Mouse (Mus musculus) embryonic facial prominence, embryonic 11.5 days (tissue): ENCODE data around the gene Sfxn2. TPM values are rescaled to one million over a fixed set of nuclear protein-coding genes. Genes with fewer than 3 reads are reported as not detected.

ENCODE experiments used
- ATAC-seq: fragments of 200-750 bp; cut with Nextera tagmentation; replicated peaks from 2 replicates; pipeline ENCODE4 v1.8.0; 2017; ENCODE audit warnings: low read depth; ENCODE audit not compliant: insufficient number of reproducible peaks, low FRiP score, low TSS enrichment
- DNase-seq: peaks from one replicate; pipeline ENCODE4 v3.0.0-alpha.2; 2015; ENCODE audit warnings: low spot score
- H3K27ac ChIP-seq: fragments of 300-500 bp; sonication (generic); replicated peaks from 2 replicates; pipeline ENCODE4 v1.5.1; 2014; ENCODE audit warnings: mild to moderate bottlenecking, low read depth, low read length, control low read depth
- H3K27me3 ChIP-seq: fragments of 300-500 bp; sonication (generic); 2 replicates; pipeline ENCODE4 v1.6.1; 2014; ENCODE audit warnings: mild to moderate bottlenecking, low read length, moderate library complexity, mixed read lengths; ENCODE audit not compliant: control insufficient read depth, insufficient read depth
- H3K36me3 ChIP-seq: fragments of 300-500 bp; sonication (generic); replicated peaks from 2 replicates; pipeline ENCODE4 v1.6.1; 2014; ENCODE audit warnings: low read depth, mild to moderate bottlenecking, low read length, moderate library complexity, mixed read lengths; ENCODE audit not compliant: control insufficient read depth, insufficient read depth
- H3K4me1 ChIP-seq: fragments of 300-500 bp; sonication (generic); 2 replicates; pipeline ENCODE4 v1.6.1; 2014; ENCODE audit warnings: low read length, mixed read lengths; ENCODE audit not compliant: control insufficient read depth, insufficient read depth
- H3K4me2 ChIP-seq: fragments of 300-500 bp; sonication (generic); 2 replicates; pipeline ENCODE4 v1.6.1; 2014; ENCODE audit warnings: low read depth, mild to moderate bottlenecking, control low read depth, low read length, moderate library complexity
- H3K4me3 ChIP-seq: fragments of 300-500 bp; sonication (generic); 2 replicates; pipeline ENCODE4 v1.5.1; 2014; ENCODE audit warnings: low read depth, low read length, control low read depth
- H3K9ac ChIP-seq: fragments of 300-500 bp; sonication (generic); replicated peaks from 2 replicates; pipeline ENCODE4 v1.6.1; 2014; ENCODE audit warnings: mild to moderate bottlenecking, control low read depth, low read length
- H3K9me3 ChIP-seq: fragments of 300-500 bp; sonication (generic); replicated peaks from 2 replicates; pipeline ENCODE4 v1.6.1; 2016; ENCODE audit warnings: mild to moderate bottlenecking, low read length, inconsistent platforms, mixed read lengths; ENCODE audit not compliant: control insufficient read depth
- WGBS: fragments of 180-500 bp; shearing (Covaris S2); extraction: QIAGEN DNeasy Blood & Tissue Kit; methylation state at CpG from one replicate; pipeline ENCODE4 v1.1.7; 2014; 5-methylcytosine and 5-hydroxymethylcytosine counted together
- polyA plus RNA-seq: library from polyadenylated mRNA; unstranded; fragments of >200 nt; fragmentation: Nextera tagmentation; extraction: Ambion mirVana; gene quantifications from 2 replicates; pipeline ENCODE4 v1.2.1, GENCODE M21; 2014

Gene Sfxn2
- polyA plus RNA-seq, 1 experiment from 2014 or later: 13.6 TPM

GRCm38 (mm10) chr19:46534542-46535098 lies 38.5 kb upstream of the Sfxn2 start:
- 62% methylated on average over 6 of the region's 6 CpGs for WGBS

GRCm38 (mm10) chr19:46537357-46537756 lies 35.8 kb upstream of the Sfxn2 start:
- H3K4me2 ChIP-seq: no peak overlapping the region
- no peak overlapping the region for H3K27ac ChIP-seq
- H3K27me3 ChIP-seq: no peaks in the 10 kb centered on the region
- no peaks in the 10 kb centered on the region for H3K9me3 ChIP-seq
- no peak for ATAC-seq
- WGBS: 92% methylated on average over 9 of the region's 9 CpGs
- H3K4me1 ChIP-seq: peaks cover 3% of the 10 kb centered on the region
- H3K36me3 ChIP-seq: no peaks in the 10 kb centered on the region
- no peak overlapping the region for H3K9ac ChIP-seq
- H3K4me3 ChIP-seq: no peak overlapping the region
- DNase-seq: no peak

More at GRCm38 (mm10) chr19:46534542-46535098, 38.5 kb upstream of the Sfxn2 start:
- Histone ChIP-seq H3K27me3 (no peaks in the 10 kb centered on the region), H3K36me3 (no peaks in the 10 kb centered on the region), H3K9me3 (no peaks in the 10 kb centered on the region), H3K4me3 (no peak overlapping the region), H3K4me2 (no peak overlapping the region), H3K27ac (no peak overlapping the region), H3K9ac (no peak overlapping the region), H3K4me1 (peaks cover 26% of the 10 kb centered on the region)
- DNase-seq (no peak), ATAC-seq (no peak)

GRCm38 (mm10) chr19:46538213-46538612 lies 35.0 kb upstream of the Sfxn2 start:
- H3K9ac ChIP-seq: no peak overlapping the region
- DNase-seq (no peak), ATAC-seq (no peak)
- no peak overlapping the region for H3K4me2 ChIP-seq
- H3K4me3 ChIP-seq: no peak overlapping the region
- no peaks in the 10 kb centered on the region for H3K9me3 ChIP-seq
- WGBS: 87% methylated on average over 6 of the region's 6 CpGs
- no peaks in the 10 kb centered on the region for H3K27me3 ChIP-seq
- H3K4me1 ChIP-seq: peaks cover 2% of the 10 kb centered on the region; the same call in 1 of the 2 replicates
- H3K27ac ChIP-seq: no peak overlapping the region
- 0 out of 2 replicates have a peak, but pooled peaks cover 4% of the 10 kb centered on the region for H3K36me3 ChIP-seq

- H3K4me2 ChIP-seq: no peak overlapping the region
- H3K27ac ChIP-seq: no peak overlapping the region
- DNase-seq (no peak), ATAC-seq (no peak)
- 0 out of 2 replicates have a peak, but pooled peaks cover 4% of the 10 kb centered on the region for H3K36me3 ChIP-seq
- H3K4me1 ChIP-seq: no peaks in the 10 kb centered on the region
- no peak overlapping the region for H3K4me3 ChIP-seq
- no peaks in the 10 kb centered on the region for H3K9me3 ChIP-seq
- H3K27me3 ChIP-seq: no peaks in the 10 kb centered on the region
- H3K9ac ChIP-seq: no peak overlapping the region
- 84% methylated on average over 8 of the region's 8 CpGs for WGBS
Measured at GRCm38 (mm10) chr19:46542750-46543149, 30.4 kb upstream of the Sfxn2 start.

- 89% methylated on average over 6 of the region's 6 CpGs for WGBS
- Histone ChIP-seq H3K4me3 (no peak overlapping the region), H3K36me3 (peaks cover 19% of the 10 kb centered on the region), H3K27ac (no peak overlapping the region), H3K9ac (no peak overlapping the region), H3K4me2 (no peak overlapping the region), H3K9me3 (no peaks in the 10 kb centered on the region), H3K4me1 (no peaks in the 10 kb centered on the region), H3K27me3 (no peaks in the 10 kb centered on the region)
- ATAC-seq: no peak
- DNase-seq: no peak
Measured at GRCm38 (mm10) chr19:46547565-46547964, 25.6 kb upstream of the Sfxn2 start.

GRCm38 (mm10) chr19:46548110-46548509 lies 25.1 kb upstream of the Sfxn2 start:
- no peak overlapping the region for H3K4me2 ChIP-seq
- WGBS: 81% methylated on average over 10 of the region's 10 CpGs
- H3K4me1 ChIP-seq: no peaks in the 10 kb centered on the region
- H3K9ac ChIP-seq: no peak overlapping the region
- no peaks in the 10 kb centered on the region for H3K27me3 ChIP-seq
- H3K36me3 ChIP-seq: peaks cover 16% of the 10 kb centered on the region
- no peak overlapping the region for H3K4me3 ChIP-seq
- ATAC-seq (no peak), DNase-seq (no peak)
- no peak overlapping the region for H3K27ac ChIP-seq
- H3K9me3 ChIP-seq: no peaks in the 10 kb centered on the region

- Histone ChIP-seq H3K4me1 (no peaks in the 10 kb centered on the region), H3K36me3 (peaks cover 16% of the 10 kb centered on the region), H3K27me3 (no peaks in the 10 kb centered on the region), H3K27ac (no peak overlapping the region), H3K4me3 (no peak overlapping the region), H3K9ac (no peak overlapping the region), H3K9me3 (no peaks in the 10 kb centered on the region), H3K4me2 (no peak overlapping the region)
- WGBS: 94% methylated on average over 4 of the region's 4 CpGs
- no peak for DNase-seq
- ATAC-seq: no peak
Measured at GRCm38 (mm10) chr19:46550385-46550784, 22.8 kb upstream of the Sfxn2 start.

- ATAC-seq (no peak), DNase-seq (no peak)
- H3K9me3 ChIP-seq: no peaks in the 10 kb centered on the region
- no peaks in the 10 kb centered on the region for H3K27me3 ChIP-seq
- no peak overlapping the region for H3K27ac ChIP-seq
- peaks cover 16% of the 10 kb centered on the region for H3K36me3 ChIP-seq
- 87% methylated on average over 3 of the region's 4 CpGs for WGBS
- H3K4me1 ChIP-seq: no peaks in the 10 kb centered on the region
- H3K9ac ChIP-seq: no peak overlapping the region
- no peak overlapping the region for H3K4me2 ChIP-seq
- H3K4me3 ChIP-seq: no peak overlapping the region
Measured at GRCm38 (mm10) chr19:46552496-46552895, 20.7 kb upstream of the Sfxn2 start.
